Mouse (Mus musculus): Measurements from ENCODE around the gene Abi3.

Abi3 gene

DNA sequence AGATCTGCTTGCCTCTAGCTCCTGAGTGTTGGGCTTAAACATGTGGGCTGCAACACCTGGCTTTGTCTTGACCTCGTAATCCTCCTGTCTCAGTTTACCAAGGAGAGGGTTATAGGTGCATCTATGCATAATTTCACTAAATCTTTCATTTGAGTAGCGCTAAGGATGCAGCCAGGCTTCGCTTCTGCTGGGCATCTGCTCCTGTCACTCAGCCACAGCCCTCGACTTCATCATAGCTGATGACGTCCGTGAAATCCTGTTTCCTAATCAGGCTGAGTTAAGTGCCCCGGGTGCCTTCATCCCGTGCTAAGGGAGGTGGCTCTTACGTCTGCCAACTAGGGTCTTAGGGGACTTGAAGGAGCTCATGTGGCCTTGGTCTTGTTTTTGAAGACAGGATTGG lies 58.3 kb downstream of the Abi3 start:
- DNase-seq (ENCODE audit: low spot score), result no peak

DNA sequence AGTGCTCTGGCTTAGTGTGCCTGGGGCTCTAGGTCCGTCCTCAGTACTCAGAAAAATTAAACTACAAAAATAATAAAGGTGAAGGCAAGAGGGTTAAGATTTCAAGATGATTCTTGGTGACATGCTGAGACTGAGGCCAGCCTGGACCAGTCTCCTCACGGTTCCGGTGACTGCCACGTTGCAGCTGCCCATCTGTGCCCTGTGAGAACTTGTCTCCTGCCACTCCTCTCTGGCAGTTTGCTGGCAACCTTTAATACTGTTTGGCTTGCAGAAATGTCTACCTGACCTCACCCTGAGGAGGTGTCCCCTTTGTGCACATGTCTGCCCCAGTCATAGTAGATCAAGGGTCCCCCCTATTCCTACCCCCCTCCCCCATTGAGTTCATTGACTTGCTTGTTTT lies 58.8 kb downstream of the Abi3 start:
- no peak for DNase-seq (ENCODE audit: low spot score)

DNA sequence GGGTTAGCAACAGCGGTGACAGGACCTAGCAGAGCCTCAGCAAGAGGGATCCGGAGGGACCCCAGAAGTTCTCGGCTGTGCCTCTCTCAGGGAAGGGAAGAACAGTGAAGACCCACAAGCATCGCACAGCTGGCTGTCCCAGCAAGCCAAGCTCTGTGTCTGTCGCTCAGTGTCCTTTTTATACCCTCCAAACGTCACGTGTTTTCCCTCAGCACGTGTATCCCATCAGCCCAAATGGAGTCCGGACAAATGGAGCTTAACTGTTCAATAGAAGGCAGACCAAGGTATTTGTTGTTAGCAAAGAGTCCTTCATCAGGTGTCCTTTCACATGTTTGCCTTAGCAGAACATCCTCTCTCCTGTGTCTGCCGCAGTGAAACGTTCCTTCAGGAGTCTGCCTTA lies 60.7 kb downstream of the Abi3 start:
- DNase-seq (ENCODE audit: low spot score), result no peak

- no peak for DNase-seq (ENCODE audit: low spot score)
Measured at GRCm38 (mm10) chr11:95780480-95780879, 61.8 kb downstream of the Abi3 start.

All from embryo, embryonic 10 days (tissue).